ENCODE assay signal across 8 mouse cellular contexts in the genomic region with DNA sequence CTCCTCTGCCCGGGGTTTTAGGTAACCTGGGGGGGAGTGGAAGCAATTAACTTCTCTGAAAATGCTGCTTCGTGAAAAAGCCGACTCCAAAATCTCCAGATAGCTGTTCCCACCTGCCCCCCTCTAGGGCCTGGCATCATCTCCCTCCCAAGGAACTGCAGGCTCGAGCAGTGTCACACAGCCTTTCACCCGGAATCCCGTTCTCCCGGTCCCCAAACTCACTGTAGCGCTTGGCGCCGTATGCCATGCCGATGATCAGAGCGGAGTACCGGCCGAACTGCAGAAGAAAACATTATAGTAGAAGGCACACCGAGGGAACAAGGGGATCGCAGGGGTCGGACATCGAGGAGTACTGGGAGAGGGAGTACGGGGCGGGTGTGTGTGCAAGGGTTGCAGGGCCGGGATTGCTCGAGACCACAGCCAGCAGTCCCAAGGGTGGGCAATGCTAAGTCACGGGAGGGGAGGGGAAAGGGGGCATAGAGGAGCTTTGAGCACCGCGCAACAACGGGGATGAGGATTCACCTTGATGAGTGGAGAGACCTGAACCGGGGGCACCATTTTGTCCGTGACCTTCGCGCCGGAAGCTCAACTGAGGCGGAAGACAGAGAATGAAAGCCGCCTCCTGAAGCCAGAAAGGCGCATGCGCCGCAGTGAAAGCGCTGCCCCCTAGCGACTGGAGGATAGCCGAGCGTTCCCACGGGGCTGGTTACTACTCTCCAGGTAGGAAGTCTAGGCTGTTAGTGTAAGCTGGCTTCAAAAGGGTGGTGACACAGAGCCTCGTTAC. TPM values are rescaled to one million over a fixed set of nuclear protein-coding genes. Genes with fewer than 3 reads are reported as not detected.
DNase-seq lines count a peak whose midpoint lies in the region; ATAC-seq and TF ChIP-seq lines count a peak whose summit lies in the region.

A gene (minus strand): TSS at position 645 of the 784 bp plus-strand sequence.

- no peaks in the 10 kb centered on the region for H3K9me3 ChIP-seq in heart, embryonic 10.5 days
- no peaks in the 10 kb centered on the region for H3K9me3 ChIP-seq in kidney, embryonic 15.5 days (replicated peaks)

- H3K4me3 ChIP-seq in bone marrow macrophage, adult 2 months (ENCODE audit: insufficient read depth, low read length) = peak within 1 kb of the TSS; percentile 92
- peak within 1 kb of the TSS; percentile 96 for H3K4me3 ChIP-seq in embryonic fibroblast, embryonic 13.5 days (ENCODE audit: insufficient read depth, low read length)
- H3K4me3 ChIP-seq in heart, embryonic 10.5 days = peak within 1 kb of the TSS; percentile 98
- peak within 1 kb of the TSS; percentile 88 for H3K4me3 ChIP-seq in kidney, embryonic 15.5 days (replicated peaks)

- peak within 1 kb of the TSS; percentile 83 for H3K4me2 ChIP-seq in kidney, embryonic 15.5 days

- TF ChIP-seq CTCF in bone marrow macrophage, adult 2 months (IDR thresholded peaks at IDR 0.05; ENCODE audit: low read depth, low read length) = peak; percentile 62
- peak; percentile 80 for TF ChIP-seq CTCF in embryonic fibroblast, embryonic 13.5 days (IDR thresholded peaks at IDR 0.05; ENCODE audit: borderline replicate concordance, insufficient read depth, low read length)

- peak; percentile 94 for ATAC-seq in kidney, embryonic 15.5 days (replicated peaks; ENCODE audit: low FRiP score)
- ATAC-seq in monocyte, adult 5-6 weeks (replicated peaks; ENCODE audit: insufficient number of reproducible peaks, low FRiP score, low TSS enrichment, poor library complexity, severe bottlenecking) = peak; percentile 97

- peak; percentile 93 for DNase-seq in A20 (ENCODE audit: low read depth, low spot score)
- peak; percentile 97 for DNase-seq in heart, embryonic 10.5 days (ENCODE audit: low spot score)
- peak; percentile 93 for DNase-seq in liver
- peak; percentile 93 to 98 for DNase-seq in spleen, postnatal 4 days (ENCODE audit: low spot score in 2 of 2)

- WGBS in heart, embryonic 10.5 days = 1% methylated on average over 42 of the region's 42 CpGs
- WGBS in kidney, embryonic 15.5 days = under 1% methylated on average over 42 of the region's 42 CpGs

- H3K4me1 ChIP-seq in bone marrow macrophage, adult 2 months (ENCODE audit: control insufficient read depth, insufficient read depth, low read length) = peaks cover 4% of the 10 kb centered on the region; the same call in 1 of the 2 replicates
- H3K4me1 ChIP-seq in embryonic fibroblast, embryonic 13.5 days (ENCODE audit: control insufficient read depth, insufficient read depth, low read length) = no peaks in the 10 kb centered on the region
- peaks cover 15% of the 10 kb centered on the region for H3K4me1 ChIP-seq in heart, embryonic 10.5 days
- H3K4me1 ChIP-seq in kidney, embryonic 15.5 days = peaks cover 18% of the 10 kb centered on the region

- H3K36me3 ChIP-seq in heart, embryonic 10.5 days = peaks cover 34% of the 10 kb centered on the region
- peaks cover 38% of the 10 kb centered on the region for H3K36me3 ChIP-seq in kidney, embryonic 15.5 days

- H3K27me3 ChIP-seq in heart, embryonic 10.5 days (ENCODE audit: insufficient read depth, poor library complexity, severe bottlenecking) = peaks cover 19% of the 10 kb centered on the region; the same call in 1 of the 2 replicates
- H3K27me3 ChIP-seq in kidney, embryonic 15.5 days = 0 out of 2 replicates have a peak, but pooled peaks cover under 1% of the 10 kb centered on the region

- peak within 1 kb of the TSS; percentile 88 for H3K9ac ChIP-seq in kidney, embryonic 15.5 days

- H3K27ac ChIP-seq in bone marrow macrophage, adult 2 months (ENCODE audit: insufficient read depth, low read depth, low read length) = peak within 1 kb of the TSS; percentile 24
- H3K27ac ChIP-seq in embryonic fibroblast, embryonic 13.5 days (ENCODE audit: insufficient read depth, low read length) = no peak within 1 kb of the TSS
- H3K27ac ChIP-seq in heart, embryonic 10.5 days = peak within 1 kb of the TSS; percentile 96
- H3K27ac ChIP-seq in kidney, embryonic 15.5 days = peak within 1 kb of the TSS; percentile 41; the same call in 1 of the 2 replicates

- TF ChIP-seq POLR2A in bone marrow macrophage, adult 2 months (IDR thresholded peaks at IDR 0.05; ENCODE audit: borderline replicate concordance, low read depth, low read length) = no peak
- peak; percentile 82 for TF ChIP-seq POLR2A in embryonic fibroblast, embryonic 13.5 days (IDR thresholded peaks at IDR 0.05; ENCODE audit: low read depth, low read length)

RNA-seq across cellular contexts. Expression of the gene that starts here (rescaled TPM):
- polyA plus RNA-seq in bone marrow macrophage, adult 2 months (2012; ENCODE audit: insufficient read depth, insufficient read length, missing spikeins) = 222 and 238 TPM in 2 replicates
- polyA plus RNA-seq in embryonic fibroblast, embryonic 13.5 days (2011; ENCODE audit: insufficient read length, low read depth, missing spikeins) = 264 and 289 TPM in 2 replicates
- 521 and 675 TPM in 2 replicates for polyA plus RNA-seq in heart, embryonic 10.5 days (2016; fragmentation: Nextera tagmentation; extraction: Ambion mirVana)
- polyA plus RNA-seq in kidney, embryonic 15.5 days (2015; fragmentation: Nextera tagmentation; extraction: Ambion mirVana) = 446 and 492 TPM in 2 replicates
- total RNA-seq in monocyte, adult 5-6 weeks (2017) = 120 to 243 TPM (median 230 TPM) in 3 replicates
